Mouse (Mus musculus) spleen, postnatal 4 days (tissue): Measurements from ENCODE around the gene Caskin2.
"Not testable (repeated sequence)": the region's sequence is repeated elsewhere in the genome, so short reads cannot be mapped to it uniquely, and the experiment has no call there.

Source experiments
- DNase-seq, 2 experiments: peaks; one replicate each; pipeline ENCODE4 v3.0.0; 2022; ENCODE audit warnings: low spot score in 2 of 2

Caskin2 gene

GRCm38 (mm10) chr11:115765103-115765606, 48.3 kb downstream of the Caskin2 start, which contains the start of gene Tmem94:
Gene Tmem94 (plus strand): TSS chr11:115765433.
- DNase-seq = peak; percentile 97

- no peak for DNase-seq
Observed at GRCm38 (mm10) chr11:115764698-115765097, 48.7 kb downstream of the Caskin2 start.

- not testable (repeated sequence) for DNase-seq
Observed at GRCm38 (mm10) chr11:115762176-115762575, 51.3 kb downstream of the Caskin2 start.

GRCm38 (mm10) chr11:115753485-115753884, 60.0 kb downstream of the Caskin2 start:
- DNase-seq = no peak

GRCm38 (mm10) chr11:115752653-115753052, 60.8 kb downstream of the Caskin2 start:
- DNase-seq = no peak

GRCm38 (mm10) chr11:115751725-115752124, 61.7 kb downstream of the Caskin2 start:
- no peak for DNase-seq

GRCm38 (mm10) chr11:115749834-115750233, 63.6 kb downstream of the Caskin2 start:
- no peak for DNase-seq
